16 mouse cellular contexts compared by ENCODE assay signal in the genomic region with DNA sequence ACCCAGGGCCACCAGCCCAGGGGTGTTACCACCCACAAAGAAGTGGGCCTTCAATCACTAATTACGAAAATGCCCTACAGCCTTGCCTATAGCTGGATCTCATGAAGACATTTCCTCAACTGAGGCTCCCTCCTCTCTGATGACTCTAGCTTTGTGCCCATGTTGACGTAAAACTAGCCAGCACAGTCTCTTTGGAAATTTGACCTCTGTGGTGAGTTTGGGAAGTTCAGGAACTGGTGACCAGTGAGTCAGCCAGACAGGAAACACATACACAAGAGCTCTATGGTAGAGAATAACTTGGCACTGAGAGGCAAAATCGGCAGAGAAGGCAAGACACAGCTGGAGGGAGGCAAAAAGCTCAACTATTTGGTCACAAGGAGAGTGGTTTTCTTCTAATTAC. TPM values are rescaled to one million over a fixed set of nuclear protein-coding genes. Genes with fewer than 3 reads are reported as not detected.
A peak's percentile ranks its signal among the peaks of the same experiment; 100 is the strongest.
DNase-seq lines count a peak whose midpoint lies in the region; ATAC-seq and TF ChIP-seq lines count a peak whose summit lies in the region.
"Had no signal": no experiment of that assay in that cellular context is flagged by ENCODE, and none has a peak within 500 bp of the region (broad histone marks: within the 10 kb centered on the region; RNA-seq: fewer than 3 reads in every experiment).

No protein-coding gene starts in this region.

- H3K9ac ChIP-seq in lung, embryonic 14.5 days, result no peak overlapping the region
- no peak overlapping the region for H3K9ac ChIP-seq in lung, embryonic 16.5 days (ENCODE audit: low read length)
- no peak overlapping the region for H3K9ac ChIP-seq in midbrain, postnatal 0 days (replicated peaks; ENCODE audit: low read length, poor library complexity, severe bottlenecking)
- H3K9ac ChIP-seq: heart, embryonic 15.5 days; limb, embryonic 15.5 days; midbrain, embryonic 13.5 days; neural tube, embryonic 12.5 days had no signal

- no peak for DNase-seq in gastrocnemius, adult 2 months
- DNase-seq in gastrocnemius, postnatal 4 days (ENCODE audit: low spot score in 2 of 2), result no peak
- DNase-seq in lung, embryonic 14.5 days, result no peak
- DNase-seq in lung, postnatal 14 days, result no peak
- no peak for DNase-seq in cerebellum, adult 8-10 months
- DNase-seq in cerebellum, postnatal 14 days, result no peak
- DNase-seq in midbrain, postnatal 0 days (ENCODE audit: low spot score), result no peak
- DNase-seq: cerebellum, postnatal 10 days; kidney, postnatal 4 days had no signal

- 65% methylated on average over 3 of the region's 3 CpGs for WGBS in lung, embryonic 14.5 days
- WGBS in lung, embryonic 16.5 days, result 57% methylated on average over 3 of the region's 3 CpGs
- 84% methylated on average over 3 of the region's 3 CpGs for WGBS in midbrain, postnatal 0 days

- peaks cover 14% of the 10 kb centered on the region for H3K4me1 ChIP-seq in lung, embryonic 14.5 days (ENCODE audit: insufficient read depth)
- peaks cover 31% of the 10 kb centered on the region for H3K4me1 ChIP-seq in lung, embryonic 16.5 days (replicated peaks; ENCODE audit: control insufficient read depth, insufficient read depth, low read length)
- no peaks in the 10 kb centered on the region for H3K4me1 ChIP-seq in midbrain, postnatal 0 days (ENCODE audit: insufficient read depth, low read length)
- H3K4me1 ChIP-seq: limb, embryonic 15.5 days had no signal

- peak overlapping the region; percentile 72 for H3K27ac ChIP-seq in gastrocnemius, adult 2 months
- 0 out of 2 replicates have a peak overlapping the region, but pooled peaks have one; percentile 5 for H3K27ac ChIP-seq in lung, embryonic 14.5 days (ENCODE audit: low read depth)
- H3K27ac ChIP-seq in lung, embryonic 16.5 days (ENCODE audit: low read length), result peak overlapping the region; percentile 86
- no peak overlapping the region for H3K27ac ChIP-seq in midbrain, postnatal 0 days (ENCODE audit: low read depth, low read length)
- H3K27ac ChIP-seq: hindbrain, postnatal 0 days; limb, embryonic 15.5 days; midbrain, embryonic 13.5 days; neural tube, embryonic 12.5 days had no signal

- ATAC-seq in lung, embryonic 14.5 days (ENCODE audit: insufficient read depth), result no peak
- no peak for ATAC-seq in lung, embryonic 16.5 days (ENCODE audit: low read depth)
- no peak for ATAC-seq in midbrain, postnatal 0 days (ENCODE audit: low FRiP score)
- ATAC-seq: CD4-positive, CD25-positive, alpha-beta regulatory T cell, adult 4 months; hindbrain, postnatal 0 days; midbrain, embryonic 13.5 days had no signal

- TF ChIP-seq CTCF in gastrocnemius, adult 2 months (IDR thresholded peaks at IDR 0.05), result no peak
- no peak for TF ChIP-seq CTCF in lung, embryonic 14.5 days (IDR thresholded peaks at IDR 0.05; ENCODE audit: low read depth)
- TF ChIP-seq CTCF in midbrain, postnatal 0 days (IDR thresholded peaks at IDR 0.05), result no peak

- H3K9me3 ChIP-seq in lung, embryonic 14.5 days (ENCODE audit: low read depth, low read length), result no peaks in the 10 kb centered on the region
- H3K9me3 ChIP-seq in lung, embryonic 16.5 days (ENCODE audit: control insufficient read depth, low read length), result no peaks in the 10 kb centered on the region
- no peaks in the 10 kb centered on the region for H3K9me3 ChIP-seq in midbrain, postnatal 0 days (ENCODE audit: low read length)
- H3K9me3 ChIP-seq: heart, embryonic 15.5 days; limb, embryonic 15.5 days; midbrain, embryonic 13.5 days; neural tube, embryonic 12.5 days had no signal

- H3K4me2 ChIP-seq in lung, embryonic 14.5 days, result no peak overlapping the region
- no peak overlapping the region for H3K4me2 ChIP-seq in lung, embryonic 16.5 days (ENCODE audit: low read depth, low read length)
- no peak overlapping the region for H3K4me2 ChIP-seq in midbrain, postnatal 0 days (ENCODE audit: low read depth, low read length, poor library complexity, severe bottlenecking)
- H3K4me2 ChIP-seq: limb, embryonic 15.5 days; midbrain, embryonic 13.5 days; neural tube, embryonic 12.5 days had no signal

- intact Hi-C loops in gastrocnemius, adult 2 months (cut with DNase I), result loop anchor here (5.0 kb wide), 1 partner anchor 108 kb away; the partner anchor contains the start of gene Snapc3

- no peaks in the 10 kb centered on the region for H3K27me3 ChIP-seq in lung, embryonic 14.5 days (ENCODE audit: insufficient read depth, low read length)
- no peaks in the 10 kb centered on the region for H3K27me3 ChIP-seq in lung, embryonic 16.5 days (ENCODE audit: control insufficient read depth, insufficient read depth, low read depth, low read length)
- no peaks in the 10 kb centered on the region for H3K27me3 ChIP-seq in midbrain, postnatal 0 days (ENCODE audit: insufficient read depth, low read length)
- H3K27me3 ChIP-seq: heart, embryonic 15.5 days; limb, embryonic 15.5 days; midbrain, embryonic 13.5 days; neural tube, embryonic 12.5 days had no signal

- H3K4me3 ChIP-seq in gastrocnemius, adult 2 months, result no peak overlapping the region
- H3K4me3 ChIP-seq in lung, embryonic 14.5 days (ENCODE audit: low read depth, low read length), result no peak overlapping the region
- no peak overlapping the region for H3K4me3 ChIP-seq in lung, embryonic 16.5 days (ENCODE audit: low read length)
- H3K4me3 ChIP-seq in midbrain, postnatal 0 days (ENCODE audit: low read depth, low read length), result no peak overlapping the region
- H3K4me3 ChIP-seq: heart, embryonic 15.5 days; limb, embryonic 15.5 days; midbrain, embryonic 13.5 days; neural tube, embryonic 12.5 days had no signal

- no peaks in the 10 kb centered on the region for H3K36me3 ChIP-seq in lung, embryonic 14.5 days (ENCODE audit: insufficient read depth)
- no peaks in the 10 kb centered on the region for H3K36me3 ChIP-seq in lung, embryonic 16.5 days (ENCODE audit: control insufficient read depth, insufficient read depth, low read length)
- H3K36me3 ChIP-seq in midbrain, postnatal 0 days (ENCODE audit: insufficient read depth, low read length), result no peaks in the 10 kb centered on the region
- H3K36me3 ChIP-seq: heart, embryonic 15.5 days; limb, embryonic 15.5 days; midbrain, embryonic 13.5 days; neural tube, embryonic 12.5 days had no signal

RNA-seq across cellular contexts. Expression of gene Ttc39b, which starts 15.1 kb away (rescaled TPM):
- total RNA-seq in gastrocnemius, adult 2 months (2021), result 1 to 10 TPM; 4.0 to 6.9 TPM
- 1 to 10 TPM; 6.5 to 9.2 TPM for total RNA-seq in gastrocnemius, postnatal 4 days (2021)
- polyA plus RNA-seq in lung, embryonic 14.5 days (2014; fragmentation: Nextera tagmentation; extraction: Ambion mirVana), result 3.3 and 4.2 TPM in 2 replicates
- 3.2 and 4.0 TPM in 2 replicates for polyA plus RNA-seq in lung, embryonic 16.5 days (2015; fragmentation: Nextera tagmentation; extraction: Ambion mirVana)
- 14.7 and 16.4 TPM in 2 replicates for total RNA-seq in midbrain, postnatal 0 days (2014; rRNA removed)
- polyA plus RNA-seq in midbrain, postnatal 0 days (2015; fragmentation: Nextera tagmentation; extraction: Ambion mirVana), result 4.9 and 5.7 TPM in 2 replicates
